Mouse (Mus musculus) spleen, adult 2 months (tissue): ENCODE results near the gene Rbck1.

Experiments used
- CTCF ChIP-seq: fragments of 200-500 bp; IDR thresholded peaks from 2 replicates; pipeline ENCODE4 v1.5.1; 2011; ENCODE audit warnings: mild to moderate bottlenecking, inconsistent platforms; ENCODE audit not compliant: insufficient read depth, insufficient read length, insufficient replicate concordance; ENCODE audit errors: extremely low read depth
- POLR2A ChIP-seq: fragments of 200-500 bp; IDR thresholded peaks from 2 replicates; pipeline ENCODE4 v1.6.1; 2011; ENCODE audit warnings: low read depth, low read length, inconsistent platforms

DNA sequence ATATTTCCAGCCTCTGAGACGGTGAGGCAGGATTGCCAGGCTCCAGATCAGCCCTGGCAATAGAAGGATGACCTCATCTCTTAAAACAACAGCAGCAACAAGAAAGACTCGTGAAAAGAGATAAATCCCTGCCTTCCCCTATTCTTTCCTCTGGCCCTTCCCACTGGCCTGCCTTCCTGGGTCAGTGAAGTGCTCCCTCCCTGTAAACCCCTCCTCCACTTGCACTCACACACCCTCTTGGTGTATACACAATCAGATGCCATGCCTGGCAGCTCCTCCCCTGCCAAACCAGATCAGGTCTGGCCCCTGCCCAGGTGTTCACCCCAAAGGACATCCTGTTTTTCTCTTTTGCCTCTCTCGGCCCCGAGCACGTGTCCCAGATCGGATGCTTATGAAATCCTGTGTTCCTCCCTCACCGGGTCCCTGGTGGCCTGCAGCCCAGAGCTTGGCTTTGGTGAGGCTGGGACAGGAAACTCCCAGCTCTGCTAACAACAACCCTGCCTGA is 27.9 kb upstream of the Rbck1 start:
- TF ChIP-seq CTCF: no peak
- TF ChIP-seq POLR2A: no peak
